Mouse (Mus musculus) limb, embryonic 13.5 days (tissue): ENCODE measurements at regions not wholly inside any gene's neighbourhood (a gene's known extent, or its start where the extent isn't known, plus 50 kb on each side); places are given as distances from the start of the nearest gene placed in this dataset.
A peak's percentile ranks its signal among the peaks of the same experiment; 100 is the strongest.

Source experiments
- ATAC-seq: fragments of 200-750 bp; cut with Nextera tagmentation; 2 replicates; pipeline ENCODE4 v1.8.0; 2017; ENCODE audit warnings: low read depth, moderate number of reproducible peaks, moderate TSS enrichment; ENCODE audit not compliant: low FRiP score
- H3K27ac ChIP-seq: fragments of 300-500 bp; sonication (generic); 2 replicates; pipeline ENCODE4 v1.5.1; 2015; ENCODE audit warnings: inconsistent platforms, mild to moderate bottlenecking, moderate library complexity
- H3K27me3 ChIP-seq: fragments of 300-500 bp; sonication (generic); 2 replicates; pipeline ENCODE4 v1.6.1; 2015; ENCODE audit warnings: mild to moderate bottlenecking, inconsistent platforms
- H3K36me3 ChIP-seq: fragments of 300-500 bp; sonication (generic); 2 replicates; pipeline ENCODE4 v1.6.1; 2015; ENCODE audit warnings: inconsistent platforms, mild to moderate bottlenecking, moderate library complexity
- H3K4me1 ChIP-seq: fragments of 300-500 bp; sonication (generic); 2 replicates; pipeline ENCODE4 v1.6.1; 2015; ENCODE audit warnings: inconsistent platforms
- H3K4me2 ChIP-seq: fragments of 300-500 bp; sonication (generic); replicated peaks from 2 replicates; pipeline ENCODE4 v1.6.1; 2015; ENCODE audit warnings: inconsistent platforms, mild to moderate bottlenecking, moderate library complexity
- H3K4me3 ChIP-seq: fragments of 300-500 bp; sonication (generic); 2 replicates; pipeline ENCODE4 v1.5.1; 2015; ENCODE audit warnings: moderate library complexity, mild to moderate bottlenecking, inconsistent platforms
- H3K9ac ChIP-seq: fragments of 300-500 bp; sonication (generic); 2 replicates; pipeline ENCODE4 v1.6.1; 2015; ENCODE audit warnings: mild to moderate bottlenecking, inconsistent platforms
- H3K9me3 ChIP-seq: fragments of 300-500 bp; sonication (generic); 2 replicates; pipeline ENCODE4 v1.6.1; 2016; ENCODE audit warnings: inconsistent platforms
- WGBS: fragments of 180-500 bp; shearing (Covaris S2); methylation state at CpG from one replicate; pipeline ENCODE4 v1.1.7; 2015; 5-methylcytosine and 5-hydroxymethylcytosine counted together

DNA sequence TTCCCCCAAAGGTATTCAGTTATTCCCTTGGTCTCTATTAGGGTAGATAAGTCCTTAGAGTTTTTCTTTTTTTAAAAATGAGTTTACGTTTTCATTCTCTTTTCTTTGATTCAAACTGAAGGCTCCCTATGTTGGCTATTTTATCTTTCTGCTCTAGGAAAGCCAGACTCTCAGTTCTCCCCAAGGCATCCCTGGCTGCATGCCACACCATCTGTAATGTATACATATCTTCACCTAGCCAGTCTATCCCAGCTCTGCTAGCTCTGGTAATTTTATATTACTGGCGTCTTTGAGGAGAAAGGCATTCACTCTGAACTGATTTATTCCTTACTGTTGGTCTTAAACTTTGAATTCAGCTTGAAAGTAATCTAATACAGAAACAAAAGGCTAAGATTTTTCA lies 65.2 kb upstream of the Cabcoco1 start:
- H3K36me3 ChIP-seq: no peaks in the 10 kb centered on the region
- WGBS: 32% methylated on average over 2 of the region's 2 CpGs
- H3K27ac ChIP-seq: no peak overlapping the region; the same call in 1 of the 2 replicates
- H3K27me3 ChIP-seq: no peaks in the 10 kb centered on the region
- H3K9ac ChIP-seq: no peak overlapping the region
- H3K9me3 ChIP-seq: 0 out of 2 replicates have a peak, but pooled peaks cover 5% of the 10 kb centered on the region
- no peak overlapping the region for H3K4me3 ChIP-seq
- 0 out of 2 replicates have a peak, but pooled peaks cover 4% of the 10 kb centered on the region for H3K4me1 ChIP-seq
- peak; percentile 78 for ATAC-seq
- H3K4me2 ChIP-seq: no peak overlapping the region

DNA sequence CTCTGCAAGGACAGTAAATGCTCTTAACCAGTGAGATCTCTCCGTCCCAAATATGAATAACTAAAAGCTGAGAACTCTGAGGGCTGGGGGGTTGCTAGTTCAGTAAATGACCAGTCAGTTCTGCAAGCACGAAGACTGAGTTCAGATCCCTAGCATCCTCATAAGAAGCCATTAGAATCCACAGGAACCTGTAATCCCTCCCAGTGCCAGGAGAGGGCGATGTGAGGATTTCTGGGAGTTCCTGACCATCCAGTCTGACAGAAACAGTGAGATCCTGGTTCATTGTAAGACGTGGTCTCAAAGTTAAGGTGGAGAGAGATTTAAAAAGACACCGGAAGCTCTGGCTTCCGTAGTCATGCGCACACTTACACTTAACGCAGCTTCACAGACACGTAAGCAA lies 70.2 kb upstream of the Cabcoco1 start:
- H3K4me2 ChIP-seq: no peak overlapping the region
- 0 out of 2 replicates have a peak, but pooled peaks cover 4% of the 10 kb centered on the region for H3K9me3 ChIP-seq
- WGBS: 81% methylated on average over 9 of the region's 9 CpGs
- 0 out of 2 replicates have a peak, but pooled peaks cover 3% of the 10 kb centered on the region for H3K4me1 ChIP-seq
- H3K9ac ChIP-seq: no peak overlapping the region
- no peak overlapping the region for H3K27ac ChIP-seq
- ATAC-seq: no peak
- H3K27me3 ChIP-seq: no peaks in the 10 kb centered on the region
- no peaks in the 10 kb centered on the region for H3K36me3 ChIP-seq
- H3K4me3 ChIP-seq: no peak overlapping the region

DNA sequence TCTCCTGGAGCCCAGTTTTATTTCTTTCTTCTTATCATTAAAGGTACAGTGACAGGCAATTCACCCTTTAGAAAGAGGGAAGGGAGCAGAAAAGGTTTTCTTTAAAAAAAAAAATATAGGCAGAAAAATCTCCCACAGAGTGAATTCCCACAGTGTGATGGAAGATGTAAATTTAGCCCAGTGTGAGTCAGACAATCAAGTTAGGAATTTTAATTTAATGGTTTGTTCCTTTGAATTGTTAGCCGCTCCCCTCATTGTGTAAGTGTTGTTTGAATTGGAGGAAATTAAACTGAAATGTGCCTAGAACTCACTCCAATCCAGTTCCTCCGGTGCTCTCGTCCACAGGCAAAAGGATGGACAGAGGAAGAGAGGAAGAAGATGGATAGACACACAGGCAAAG lies 71.0 kb upstream of the Cabcoco1 start:
- H3K27ac ChIP-seq: no peak overlapping the region
- WGBS: 81% methylated on average over 3 of the region's 3 CpGs
- no peak overlapping the region for H3K4me2 ChIP-seq
- 0 out of 2 replicates have a peak, but pooled peaks cover 4% of the 10 kb centered on the region for H3K9me3 ChIP-seq
- no peak overlapping the region for H3K4me3 ChIP-seq
- H3K27me3 ChIP-seq: no peaks in the 10 kb centered on the region
- no peaks in the 10 kb centered on the region for H3K4me1 ChIP-seq
- no peak overlapping the region for H3K9ac ChIP-seq
- no peak for ATAC-seq
- no peaks in the 10 kb centered on the region for H3K36me3 ChIP-seq

DNA sequence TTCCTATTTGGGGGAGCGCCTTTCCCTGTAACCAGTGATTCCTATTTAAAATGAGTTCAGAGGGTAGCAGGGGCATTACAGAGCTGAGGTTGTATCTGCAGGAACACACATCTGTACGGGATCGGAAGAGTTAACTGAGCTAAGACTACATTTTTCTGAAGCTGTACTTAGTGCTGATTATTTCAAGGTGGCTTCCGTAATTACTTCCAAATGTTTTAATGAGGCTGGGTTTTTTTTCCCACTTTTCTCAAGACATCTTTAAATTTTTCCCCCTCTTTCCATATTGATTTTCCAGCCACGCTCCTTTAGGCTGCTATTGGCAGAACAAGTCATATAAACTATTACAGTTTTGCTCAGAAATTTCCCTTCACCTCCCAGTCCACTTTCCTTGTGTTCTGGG lies 82.1 kb upstream of the Cabcoco1 start:
- Histone ChIP-seq H3K4me1 (peaks cover 13% of the 10 kb centered on the region; the same call in 1 of the 2 replicates), H3K9ac (no peak overlapping the region), H3K4me2 (no peak overlapping the region), H3K36me3 (no peaks in the 10 kb centered on the region), H3K27me3 (no peaks in the 10 kb centered on the region), H3K27ac (no peak overlapping the region), H3K4me3 (no peak overlapping the region), H3K9me3 (no peaks in the 10 kb centered on the region)
- WGBS: 29% methylated on average over 5 of the region's 5 CpGs
- ATAC-seq: no peak

DNA sequence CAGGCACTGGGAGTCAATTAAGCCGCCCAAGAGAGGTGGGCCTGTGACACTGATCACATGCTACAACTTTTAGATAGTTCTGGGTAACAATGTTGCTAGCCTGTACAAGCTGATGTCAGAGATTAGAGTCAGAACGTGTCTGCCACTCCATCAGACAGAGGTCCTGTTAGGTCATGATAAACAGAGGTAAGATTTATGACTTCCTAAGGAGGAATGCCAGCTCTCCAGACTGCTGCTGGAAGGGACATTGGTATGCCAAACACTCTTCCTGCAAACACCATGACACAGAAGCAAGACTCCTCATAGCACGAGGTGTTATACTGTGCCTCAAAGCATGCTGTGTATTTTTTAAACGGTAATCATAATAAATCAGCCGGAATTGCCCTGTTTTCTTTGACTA lies 83.6 kb upstream of the Cabcoco1 start:
- H3K9me3 ChIP-seq: no peaks in the 10 kb centered on the region
- H3K27me3 ChIP-seq: no peaks in the 10 kb centered on the region
- H3K4me2 ChIP-seq: no peak overlapping the region
- no peaks in the 10 kb centered on the region for H3K36me3 ChIP-seq
- no peak overlapping the region for H3K4me3 ChIP-seq
- no peak overlapping the region for H3K9ac ChIP-seq
- WGBS: 35% methylated on average over 5 of the region's 5 CpGs
- no peak for ATAC-seq
- no peak overlapping the region for H3K27ac ChIP-seq
- peaks cover 13% of the 10 kb centered on the region; the same call in 1 of the 2 replicates for H3K4me1 ChIP-seq

DNA sequence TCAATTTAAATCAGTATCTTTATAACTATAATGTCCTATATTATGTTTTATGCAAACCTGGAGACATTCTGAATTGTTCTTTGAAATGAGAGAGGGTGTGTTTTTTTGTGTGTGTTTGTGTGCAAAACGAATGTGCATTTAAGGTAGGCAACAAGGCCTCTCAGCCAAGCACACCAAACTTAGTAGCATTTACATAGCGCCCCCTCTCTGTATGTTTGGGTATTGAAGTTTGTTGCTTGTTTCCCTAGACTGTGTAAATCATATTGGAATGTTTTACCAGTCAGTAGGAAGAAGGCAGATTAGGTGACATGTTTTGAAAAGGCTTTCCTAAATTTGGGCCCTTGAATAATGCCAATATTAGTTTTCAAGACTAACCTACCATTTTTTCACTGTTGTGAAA lies 84.1 kb upstream of the Cabcoco1 start:
- peaks cover 13% of the 10 kb centered on the region; the same call in 1 of the 2 replicates for H3K4me1 ChIP-seq
- H3K36me3 ChIP-seq: no peaks in the 10 kb centered on the region
- H3K27ac ChIP-seq: no peak overlapping the region
- H3K9me3 ChIP-seq: no peaks in the 10 kb centered on the region
- no peak overlapping the region for H3K9ac ChIP-seq
- H3K27me3 ChIP-seq: no peaks in the 10 kb centered on the region
- 48% methylated on average over 2 of the region's 2 CpGs for WGBS
- ATAC-seq: no peak
- no peak overlapping the region for H3K4me2 ChIP-seq
- H3K4me3 ChIP-seq: no peak overlapping the region

DNA sequence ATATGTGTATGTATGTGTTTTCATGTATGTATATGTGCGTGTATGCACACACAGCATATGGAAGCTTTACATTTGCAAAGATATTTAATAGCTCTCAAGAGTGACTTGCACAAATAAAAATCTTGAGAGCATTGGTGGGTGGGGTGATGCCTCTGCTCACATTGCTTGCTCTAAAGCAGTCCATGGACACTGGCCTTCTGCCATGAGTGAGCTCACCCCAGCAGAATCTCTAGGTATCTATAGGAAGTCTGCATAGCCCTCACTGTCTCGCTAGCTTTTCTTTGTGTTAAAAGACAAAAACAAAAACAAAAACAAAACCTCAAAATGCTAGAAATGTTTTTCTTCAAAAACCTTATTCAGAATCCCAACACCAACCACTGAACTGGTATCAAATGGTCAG lies 87.8 kb upstream of the Cabcoco1 start:
- Histone ChIP-seq H3K27me3 (no peaks in the 10 kb centered on the region), H3K36me3 (no peaks in the 10 kb centered on the region), H3K4me1 (0 out of 2 replicates have a peak, but pooled peaks cover 5% of the 10 kb centered on the region), H3K27ac (no peak overlapping the region), H3K9me3 (0 out of 2 replicates have a peak, but pooled peaks cover 4% of the 10 kb centered on the region), H3K4me3 (no peak overlapping the region), H3K4me2 (no peak overlapping the region), H3K9ac (no peak overlapping the region)
- ATAC-seq: no peak
- WGBS: 76% methylated on average over 2 of the region's 2 CpGs

DNA sequence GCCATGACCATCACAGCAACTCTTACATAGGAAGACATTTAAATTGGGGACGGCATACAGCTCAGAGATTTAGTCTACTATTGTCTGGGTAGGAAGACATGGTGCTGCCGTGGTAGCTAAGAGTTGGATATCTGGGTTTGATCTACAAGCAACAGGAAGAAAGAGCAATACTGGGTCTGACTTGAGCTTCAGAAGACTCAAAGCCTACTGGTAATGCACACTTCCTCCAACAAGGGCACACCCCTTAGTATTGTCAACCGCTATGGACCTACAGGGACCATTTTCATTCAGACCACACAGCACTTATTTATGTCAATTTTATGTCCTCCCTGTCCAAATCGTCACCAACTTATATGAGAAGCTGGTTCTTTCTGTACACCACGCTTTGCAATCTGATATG lies 90.3 kb upstream of the Tmem26 start:
- Histone ChIP-seq H3K9ac (no peak overlapping the region), H3K9me3 (0 out of 2 replicates have a peak, but pooled peaks cover 4% of the 10 kb centered on the region), H3K4me1 (peaks cover 5% of the 10 kb centered on the region; the same call in 1 of the 2 replicates), H3K27me3 (no peaks in the 10 kb centered on the region), H3K36me3 (no peaks in the 10 kb centered on the region), H3K4me3 (no peak overlapping the region), H3K27ac (no peak overlapping the region), H3K4me2 (no peak overlapping the region)
- WGBS: 81% methylated on average over 5 of the region's 5 CpGs
- no peak for ATAC-seq

DNA sequence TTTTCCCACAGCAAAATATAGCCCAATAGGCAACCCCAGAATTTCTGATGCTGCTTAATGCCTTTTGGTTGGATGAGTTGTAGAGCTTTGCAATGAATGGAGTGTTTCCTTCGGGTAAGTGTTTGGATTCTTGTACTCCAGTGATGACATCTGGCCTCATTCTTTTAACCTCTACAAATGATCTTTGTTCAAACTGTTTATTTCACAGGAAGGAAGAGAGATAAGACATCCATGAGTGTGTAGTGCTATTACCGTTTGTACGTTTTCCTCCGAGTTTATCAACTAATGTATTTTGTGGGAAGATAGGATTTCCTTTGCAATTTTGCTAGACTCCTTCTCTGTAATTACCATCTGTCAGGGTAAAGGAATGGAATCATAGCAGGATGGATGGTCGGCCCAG lies 70.7 kb upstream of the Tmem26 start:
- Histone ChIP-seq H3K4me3 (no peak overlapping the region), H3K36me3 (no peaks in the 10 kb centered on the region), H3K4me2 (no peak overlapping the region), H3K9ac (no peak overlapping the region), H3K4me1 (no peaks in the 10 kb centered on the region), H3K9me3 (no peaks in the 10 kb centered on the region), H3K27ac (no peak overlapping the region), H3K27me3 (no peaks in the 10 kb centered on the region)
- 79% methylated on average over 5 of the region's 5 CpGs for WGBS
- no peak for ATAC-seq

DNA sequence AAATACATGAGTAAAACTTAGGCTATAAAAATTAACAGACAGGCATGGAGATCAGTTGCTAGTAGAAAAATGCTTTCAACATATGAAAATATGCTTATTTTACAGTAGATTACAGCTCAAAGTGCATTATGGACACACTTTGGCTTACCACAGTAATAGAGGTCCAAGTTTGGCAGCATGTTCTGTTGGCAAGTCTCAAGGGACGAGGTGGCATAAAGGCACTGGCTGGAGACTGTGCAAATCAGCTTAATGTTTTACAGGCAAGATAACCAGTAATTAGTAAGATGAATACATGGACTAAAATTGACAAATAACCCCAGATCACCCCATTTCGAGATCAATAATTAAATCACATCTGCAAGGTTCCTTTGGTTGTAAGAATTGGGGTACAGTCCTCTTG lies 68.0 kb upstream of the Tmem26 start:
- Histone ChIP-seq H3K27ac (no peak overlapping the region), H3K9ac (no peak overlapping the region), H3K9me3 (no peaks in the 10 kb centered on the region), H3K27me3 (no peaks in the 10 kb centered on the region), H3K4me3 (no peak overlapping the region), H3K4me2 (no peak overlapping the region), H3K36me3 (no peaks in the 10 kb centered on the region), H3K4me1 (no peaks in the 10 kb centered on the region)
- WGBS: 77% methylated on average over 2 of the region's 2 CpGs
- ATAC-seq: no peak

DNA sequence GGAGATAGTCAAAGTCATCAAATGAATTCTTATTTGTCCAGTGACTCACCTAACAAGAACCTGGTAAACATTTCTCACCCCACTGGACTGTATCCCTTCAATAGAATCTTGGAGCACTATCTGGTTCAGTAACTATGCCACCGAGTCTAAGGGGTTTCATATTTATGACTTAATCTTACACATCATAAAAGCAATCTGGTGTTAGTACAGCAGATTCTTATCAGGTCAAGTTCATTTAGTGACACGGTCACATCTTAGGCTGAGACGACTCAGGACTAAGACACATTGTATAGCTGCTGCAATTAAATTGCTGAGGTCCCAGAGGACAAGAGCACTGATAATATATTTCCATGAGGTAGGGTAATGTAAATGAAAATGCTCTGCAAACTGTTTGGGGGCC lies 57.4 kb upstream of the Tmem26 start:
- 71% methylated on average over 3 of the region's 3 CpGs for WGBS
- no peaks in the 10 kb centered on the region for H3K27me3 ChIP-seq
- ATAC-seq: no peak

DNA sequence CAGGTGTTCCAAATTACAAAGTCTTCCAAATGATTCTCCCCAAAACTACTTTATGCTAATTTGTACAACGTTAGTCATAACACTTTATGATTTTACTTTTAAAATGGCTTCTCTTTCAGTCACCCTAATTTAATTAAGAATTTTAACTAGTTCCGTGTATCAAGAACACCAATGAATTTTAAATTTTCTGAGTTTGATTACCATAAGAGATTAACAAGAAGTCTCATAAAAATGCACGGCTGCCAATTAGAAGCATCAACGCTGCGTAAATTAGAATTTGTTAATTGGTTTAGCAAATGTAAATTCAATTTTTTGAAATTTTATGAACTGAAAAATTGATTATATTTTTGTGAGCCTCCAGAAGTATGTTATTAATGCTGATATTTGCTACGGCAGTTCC lies 54.1 kb upstream of the Tmem26 start:
- 66% methylated on average over 6 of the region's 6 CpGs for WGBS
- Histone ChIP-seq H3K9ac (no peak overlapping the region), H3K27me3 (no peaks in the 10 kb centered on the region)

More for the DNA sequence above, 57.4 kb upstream of the Tmem26 start:
- no peaks in the 10 kb centered on the region for H3K9me3 ChIP-seq
- 0 out of 2 replicates have a peak, but pooled peaks cover 5% of the 10 kb centered on the region for H3K4me1 ChIP-seq
- no peak overlapping the region for H3K4me2 ChIP-seq
- no peak overlapping the region for H3K4me3 ChIP-seq
- no peak overlapping the region for H3K9ac ChIP-seq
- H3K36me3 ChIP-seq: no peaks in the 10 kb centered on the region
- H3K27ac ChIP-seq: no peak overlapping the region

DNA sequence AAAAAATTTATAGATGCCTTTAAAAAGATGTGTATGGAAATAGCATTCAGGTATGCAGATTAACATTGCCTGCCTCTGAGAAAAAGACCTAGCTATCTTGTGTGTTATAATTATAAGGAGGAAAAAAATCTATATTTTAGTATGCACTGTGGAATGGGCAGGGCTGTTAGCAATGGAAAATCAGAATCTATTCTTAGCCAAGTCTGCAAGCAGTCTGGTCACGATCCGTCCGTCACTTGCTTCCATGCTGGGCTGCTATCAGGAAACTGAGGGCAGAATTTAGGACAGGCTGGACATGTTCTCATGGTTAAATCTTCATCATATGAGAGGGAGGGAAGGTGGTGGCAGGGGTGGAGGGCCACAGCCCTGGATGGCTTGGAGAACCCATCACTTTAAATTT lies 53.5 kb upstream of the Tmem26 start:
- no peaks in the 10 kb centered on the region for H3K27me3 ChIP-seq
- no peak overlapping the region for H3K4me2 ChIP-seq
- peaks cover 13% of the 10 kb centered on the region for H3K4me1 ChIP-seq
- H3K4me3 ChIP-seq: no peak overlapping the region
- ATAC-seq: no peak
- H3K9me3 ChIP-seq: no peaks in the 10 kb centered on the region
- H3K36me3 ChIP-seq: no peaks in the 10 kb centered on the region
- H3K9ac ChIP-seq: no peak overlapping the region
- 71% methylated on average over 3 of the region's 3 CpGs for WGBS
- no peak overlapping the region for H3K27ac ChIP-seq

More for the DNA sequence above, 54.1 kb upstream of the Tmem26 start:
- Histone ChIP-seq H3K36me3 (no peaks in the 10 kb centered on the region), H3K4me3 (no peak overlapping the region), H3K4me1 (peaks cover 13% of the 10 kb centered on the region), H3K9me3 (no peaks in the 10 kb centered on the region), H3K4me2 (no peak overlapping the region), H3K27ac (no peak overlapping the region)
- ATAC-seq: no peak
